Mouse (Mus musculus) left cerebral cortex, adult 9 months (tissue): ENCODE results near the gene 1700003F12Rik.

ENCODE experiments used
- DNase-seq, 2 experiments: peaks; one replicate each; pipeline ENCODE4 v3.0.0; 2022; ENCODE audit warnings: low spot score in 2 of 2

Gene 1700003F12Rik

GRCm38 (mm10) chr2:154549127-154549885, 2.4 kb downstream of the 1700003F12Rik start:
- DNase-seq, result peak in 1 of 2 experiments; percentile 56

GRCm38 (mm10) chr2:154549886-154550189, 3.0 kb downstream of the 1700003F12Rik start:
- no peak for DNase-seq

- no peak for DNase-seq
Observed at GRCm38 (mm10) chr2:154550937-154551336, 4.1 kb downstream of the 1700003F12Rik start.

- DNase-seq, result no peak
Observed at GRCm38 (mm10) chr2:154551476-154551875, 4.6 kb downstream of the 1700003F12Rik start, which contains the start of gene Actl10. TSS of gene Actl10 (plus strand) at chr2:154551776.

GRCm38 (mm10) chr2:154551927-154552326, 5.0 kb downstream of the 1700003F12Rik start:
- no peak for DNase-seq

- DNase-seq, result peak in 1 of 2 experiments; percentile 65
Observed at GRCm38 (mm10) chr2:154552424-154552907, 5.6 kb downstream of the 1700003F12Rik start.

GRCm38 (mm10) chr2:154555235-154555634, 8.3 kb downstream of the 1700003F12Rik start:
- DNase-seq, result peak; percentile 70 to 80

GRCm38 (mm10) chr2:154557184-154557832, 10.4 kb downstream of the 1700003F12Rik start:
- DNase-seq, result peak in 1 of 2 experiments; percentile 66

- DNase-seq, result peak in 1 of 2 experiments; percentile 59
Observed at GRCm38 (mm10) chr2:154558264-154559039, 11.6 kb downstream of the 1700003F12Rik start, which contains the start of gene Necab3. TSS of gene Necab3 (minus strand) at chr2:154558890.

GRCm38 (mm10) chr2:154563612-154564170, 16.8 kb downstream of the 1700003F12Rik start:
- DNase-seq, result no peak

GRCm38 (mm10) chr2:154565562-154565961, 18.7 kb downstream of the 1700003F12Rik start:
- peak in 1 of 2 experiments; percentile 48 for DNase-seq

- no peak for DNase-seq
Observed at GRCm38 (mm10) chr2:154566641-154567040, 19.8 kb downstream of the 1700003F12Rik start.

GRCm38 (mm10) chr2:154567766-154568165, 20.9 kb downstream of the 1700003F12Rik start:
- no peak for DNase-seq

- no peak for DNase-seq
Observed at GRCm38 (mm10) chr2:154568329-154569070, 21.6 kb downstream of the 1700003F12Rik start.

- peak in 1 of 2 experiments; percentile 58 for DNase-seq
Observed at GRCm38 (mm10) chr2:154569071-154569748, 22.3 kb downstream of the 1700003F12Rik start.

GRCm38 (mm10) chr2:154569836-154570286, 23.0 kb downstream of the 1700003F12Rik start, which contains the start of gene E2f1:
TSS of gene E2f1 (minus strand) at chr2:154569892.
- peak; percentile 62 to 90 for DNase-seq

GRCm38 (mm10) chr2:154570666-154571065, 23.8 kb downstream of the 1700003F12Rik start:
- DNase-seq, result no peak

- DNase-seq, result no peak
Observed at GRCm38 (mm10) chr2:154571266-154571665, 24.4 kb downstream of the 1700003F12Rik start.

- peak in 1 of 2 experiments; percentile 31 for DNase-seq
Observed at GRCm38 (mm10) chr2:154571976-154572375, 25.1 kb downstream of the 1700003F12Rik start.

GRCm38 (mm10) chr2:154572996-154573395, 26.1 kb downstream of the 1700003F12Rik start:
- no peak for DNase-seq
